Mouse (Mus musculus): Measurements from ENCODE around the gene Lamp5. TPM values are rescaled to one million over a fixed set of nuclear protein-coding genes. Genes with fewer than 3 reads are reported as not detected.

The Lamp5 gene
- total RNA-seq (2023), result not detected

GRCm38 (mm10) chr2:136051688-136052289 is at the start of gene Lamp5:
Lamp5 (plus strand) TSS chr2:136052239.

Measured in monocyte, adult 59 days (primary cell).